Mouse (Mus musculus) forebrain, embryonic 15.5 days (tissue): ENCODE measurements around the gene Rrp12. TPM values are rescaled to one million over a fixed set of nuclear protein-coding genes. Genes with fewer than 3 reads are reported as not detected.

Experiments
- ATAC-seq: fragments of 200-750 bp; cut with Nextera tagmentation; replicated peaks from 2 replicates; pipeline ENCODE4 v1.8.0; 2017; ENCODE audit warnings: mild to moderate bottlenecking, moderate TSS enrichment, moderate library complexity
- H3K27ac ChIP-seq: fragments of 300-500 bp; sonication (generic); replicated peaks from 2 replicates; pipeline ENCODE4 v1.5.1; 2015; ENCODE audit warnings: mild to moderate bottlenecking, inconsistent platforms
- H3K27me3 ChIP-seq: fragments of 300-500 bp; sonication (generic); 2 replicates; pipeline ENCODE4 v1.6.1; 2015; ENCODE audit warnings: inconsistent platforms
- H3K36me3 ChIP-seq: fragments of 300-500 bp; sonication (generic); 2 replicates; pipeline ENCODE4 v1.6.1; 2015; ENCODE audit warnings: mild to moderate bottlenecking, inconsistent platforms
- H3K4me1 ChIP-seq: fragments of 300-500 bp; sonication (generic); 2 replicates; pipeline ENCODE4 v1.6.1; 2015; ENCODE audit warnings: inconsistent platforms
- H3K4me2 ChIP-seq: fragments of 300-500 bp; sonication (generic); replicated peaks from 2 replicates; pipeline ENCODE4 v1.6.1; 2015; ENCODE audit warnings: mild to moderate bottlenecking, inconsistent platforms
- H3K4me3 ChIP-seq: fragments of 300-500 bp; sonication (generic); 2 replicates; pipeline ENCODE4 v1.5.1; 2015; ENCODE audit warnings: mild to moderate bottlenecking, inconsistent platforms
- H3K9ac ChIP-seq: fragments of 300-500 bp; sonication (generic); replicated peaks from 2 replicates; pipeline ENCODE4 v1.6.1; 2015; ENCODE audit warnings: mild to moderate bottlenecking, inconsistent platforms
- H3K9me3 ChIP-seq: fragments of 300-500 bp; sonication (generic); 2 replicates; pipeline ENCODE4 v1.6.1; 2016; ENCODE audit warnings: inconsistent platforms
- WGBS: fragments of 180-500 bp; shearing (Covaris S2); methylation state at CpG from one replicate; pipeline ENCODE4 v1.1.7; 2015; ENCODE audit warnings: mixed read lengths; 5-methylcytosine and 5-hydroxymethylcytosine counted together
- polyA plus RNA-seq: library from polyadenylated mRNA; unstranded; fragments of >200 nt; fragmentation: Nextera tagmentation; extraction: Ambion mirVana; gene quantifications from 2 replicates; pipeline ENCODE4 v1.2.1, GENCODE M21; 2015

Gene Rrp12
- polyA plus RNA-seq, 1 experiment from 2014 or later: 17.3 TPM

- 33% methylated on average over 6 of the region's 6 CpGs for WGBS
- no peak overlapping the region for H3K27ac ChIP-seq
These were observed 18.0 kb upstream of the Rrp12 start for GRCm38 (mm10) chr19:41913774-41914591.

DNA sequence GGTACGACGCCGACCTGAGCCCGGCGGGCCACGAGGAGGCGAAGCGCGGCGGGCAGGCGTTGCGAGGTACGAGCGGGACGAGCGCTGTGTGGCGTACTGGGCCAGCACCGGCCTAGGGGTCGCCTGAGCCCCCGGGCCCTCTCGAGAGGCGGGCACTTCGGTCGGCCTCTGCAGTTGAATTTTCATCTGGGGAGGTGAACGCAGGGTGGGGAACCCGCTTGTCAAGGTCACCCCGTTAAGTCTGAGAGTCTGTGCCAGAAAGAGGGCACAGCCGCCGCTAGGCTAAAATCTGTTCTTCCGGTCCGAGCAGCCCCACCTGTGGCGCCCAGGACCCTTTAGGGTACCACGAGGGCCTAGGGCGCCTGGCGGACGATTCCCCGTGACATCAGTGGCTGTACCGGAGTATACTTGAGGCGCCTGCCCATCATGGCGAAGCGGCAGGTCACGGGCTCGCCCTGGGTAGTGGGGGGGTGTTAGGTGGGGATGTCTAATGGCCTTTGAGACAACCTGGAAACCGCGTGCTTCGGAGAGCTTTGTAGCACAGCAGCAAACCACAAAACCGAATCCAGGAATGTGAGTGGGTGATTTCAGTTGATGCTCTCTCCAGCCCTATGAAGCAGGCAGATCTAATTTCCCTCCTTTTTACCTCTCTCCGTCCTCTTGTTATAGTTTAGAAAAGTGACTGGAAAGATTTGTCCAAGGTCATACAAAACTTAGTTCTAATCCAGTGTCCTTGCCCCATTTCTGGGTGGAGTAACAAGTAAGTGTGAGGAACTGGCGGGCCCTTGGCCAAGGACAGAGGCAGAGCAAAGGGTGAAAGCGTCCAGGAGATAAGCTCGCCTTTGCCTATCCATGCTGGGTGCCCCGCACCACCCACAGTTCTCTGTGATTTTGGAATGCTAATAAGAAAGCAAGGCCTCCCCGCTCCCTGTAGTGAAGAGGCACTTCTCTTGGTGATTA lies 16.4 kb upstream of the Rrp12 start:
- H3K9me3 ChIP-seq: no peaks in the 10 kb centered on the region
- no peaks in the 10 kb centered on the region for H3K27me3 ChIP-seq
- peaks cover 20% of the 10 kb centered on the region for H3K4me1 ChIP-seq
- peak; percentile 82 for ATAC-seq
- H3K4me3 ChIP-seq: peak overlapping the region; percentile 77
- WGBS: under 1% methylated on average over 53 of the region's 53 CpGs
- peak overlapping the region; percentile 76 for H3K9ac ChIP-seq
- peak overlapping the region; percentile 92 for H3K27ac ChIP-seq
- peaks cover 18% of the 10 kb centered on the region for H3K36me3 ChIP-seq
- peak overlapping the region; percentile 55 for H3K4me2 ChIP-seq

More at GRCm38 (mm10) chr19:41913774-41914591, 18.0 kb upstream of the Rrp12 start:
- H3K4me3 ChIP-seq: peak overlapping the region; percentile 77
- H3K36me3 ChIP-seq: peaks cover 23% of the 10 kb centered on the region
- peak overlapping the region; percentile 76 for H3K9ac ChIP-seq
- no peak for ATAC-seq
- H3K4me2 ChIP-seq: peak overlapping the region; percentile 55
- H3K27me3 ChIP-seq: no peaks in the 10 kb centered on the region
- H3K4me1 ChIP-seq: peaks cover 20% of the 10 kb centered on the region
- H3K9me3 ChIP-seq: no peaks in the 10 kb centered on the region

DNA sequence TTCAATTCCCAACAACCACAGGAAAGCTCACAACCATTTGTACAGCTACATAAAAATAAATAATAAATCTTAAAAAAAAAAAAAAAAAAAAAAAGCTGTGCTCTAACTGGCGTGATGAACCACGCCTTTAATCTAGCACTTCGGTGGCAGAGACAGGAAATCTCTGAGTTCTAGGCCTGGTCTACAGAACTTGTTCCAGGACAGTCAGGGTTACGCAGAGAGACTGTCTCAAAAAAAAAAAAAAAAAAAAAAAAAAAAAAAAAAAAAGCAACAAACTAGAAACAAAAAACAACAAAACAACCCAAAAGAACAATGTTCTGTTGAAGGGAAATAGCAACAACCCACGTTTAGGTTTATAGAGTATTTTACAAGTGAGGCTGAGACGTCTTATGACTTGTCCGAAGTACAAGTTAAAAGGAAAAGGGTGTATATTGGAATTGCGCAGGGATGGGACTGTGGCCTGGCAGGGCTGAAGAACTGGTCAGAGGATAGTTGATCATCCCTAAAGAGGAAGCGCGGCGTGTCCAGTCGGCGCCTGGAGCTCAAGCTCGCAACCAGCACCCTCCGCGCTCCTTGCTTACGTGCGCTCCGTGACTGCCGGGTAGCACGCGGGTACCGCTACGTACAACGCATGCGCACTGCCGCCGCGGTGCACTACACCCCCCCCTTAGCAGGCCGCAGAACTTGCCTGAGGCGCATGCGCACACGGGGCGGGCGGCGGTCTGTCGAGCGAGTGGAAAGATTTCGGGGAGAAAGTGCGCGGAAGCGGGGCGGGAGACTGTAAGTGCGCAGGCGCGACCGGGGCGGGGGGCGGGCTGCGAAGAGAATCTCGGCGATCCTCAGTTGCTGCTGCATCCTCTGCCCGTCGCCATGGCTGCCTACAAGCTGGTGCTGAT lies 15.5 kb upstream of the Rrp12 start, which contains the start of gene Pgam1:
Pgam1 (plus strand) TSS at position 746 of the 896 bp plus-strand sequence.
- ATAC-seq: peak; percentile 95
- Histone ChIP-seq H3K36me3 (peaks cover 8% of the 10 kb centered on the region; the same call in 1 of the 2 replicates), H3K4me3 (peak within 1 kb of the TSS; percentile 77), H3K27ac (peak within 1 kb of the TSS; percentile 92), H3K4me1 (peaks cover 20% of the 10 kb centered on the region), H3K9ac (peak within 1 kb of the TSS; percentile 76), H3K27me3 (no peaks in the 10 kb centered on the region), H3K4me2 (peak within 1 kb of the TSS; percentile 75), H3K9me3 (no peaks in the 10 kb centered on the region)
- 6% methylated on average over 54 of the region's 54 CpGs for WGBS

- 74% methylated on average over 2 of the region's 2 CpGs for WGBS
- no peak for ATAC-seq
- Histone ChIP-seq H3K36me3 (no peaks in the 10 kb centered on the region), H3K9me3 (no peaks in the 10 kb centered on the region), H3K9ac (no peak overlapping the region), H3K4me1 (peaks cover 20% of the 10 kb centered on the region), H3K4me3 (no peak overlapping the region), H3K27me3 (no peaks in the 10 kb centered on the region), H3K27ac (no peak overlapping the region), H3K4me2 (no peak overlapping the region)
These were observed 14.4 kb upstream of the Rrp12 start for GRCm38 (mm10) chr19:41910396-41910795.

DNA sequence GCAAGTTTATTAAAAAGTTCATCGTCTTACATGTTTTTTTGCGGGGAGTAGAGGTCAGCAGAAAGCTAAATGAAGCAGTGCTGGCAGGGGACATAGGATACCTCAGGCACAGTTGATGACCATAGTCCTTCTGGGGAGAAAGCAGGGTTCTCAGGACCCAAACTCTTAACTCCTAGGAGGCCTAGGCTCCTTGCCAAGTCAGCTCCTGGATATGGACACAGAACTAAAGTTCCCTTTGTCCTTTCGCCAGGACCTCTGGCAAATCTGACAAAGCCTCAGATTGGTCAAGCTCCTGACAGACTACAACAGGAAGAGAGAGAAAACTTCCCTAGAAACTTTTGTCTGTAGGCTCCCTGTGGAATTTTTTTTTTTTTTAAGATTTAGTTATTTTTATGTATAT lies 12.8 kb upstream of the Rrp12 start:
- Histone ChIP-seq H3K9me3 (no peaks in the 10 kb centered on the region), H3K9ac (no peak overlapping the region), H3K4me1 (peaks cover 13% of the 10 kb centered on the region), H3K4me2 (no peak overlapping the region), H3K4me3 (no peak overlapping the region), H3K36me3 (no peaks in the 10 kb centered on the region), H3K27me3 (no peaks in the 10 kb centered on the region), H3K27ac (no peak overlapping the region)
- 77% methylated on average over 3 of the region's 3 CpGs for WGBS
- no peak for ATAC-seq

GRCm38 (mm10) chr19:41907079-41907760 lies 11.2 kb upstream of the Rrp12 start:
- H3K27ac ChIP-seq: no peak overlapping the region
- no peaks in the 10 kb centered on the region for H3K4me1 ChIP-seq
- no peak overlapping the region for H3K4me3 ChIP-seq
- no peaks in the 10 kb centered on the region for H3K27me3 ChIP-seq
- ATAC-seq: no peak
- H3K36me3 ChIP-seq: no peaks in the 10 kb centered on the region
- no peak overlapping the region for H3K9ac ChIP-seq
- H3K9me3 ChIP-seq: no peaks in the 10 kb centered on the region
- no peak overlapping the region for H3K4me2 ChIP-seq
- 59% methylated on average over 8 of the region's 8 CpGs for WGBS

- Histone ChIP-seq H3K4me2 (no peak overlapping the region), H3K27ac (no peak overlapping the region), H3K4me3 (no peak overlapping the region), H3K27me3 (no peaks in the 10 kb centered on the region), H3K36me3 (no peaks in the 10 kb centered on the region), H3K4me1 (no peaks in the 10 kb centered on the region), H3K9me3 (no peaks in the 10 kb centered on the region), H3K9ac (no peak overlapping the region)
- WGBS: 65% methylated on average over 6 of the region's 6 CpGs
- ATAC-seq: no peak
These were observed 10.5 kb upstream of the Rrp12 start for GRCm38 (mm10) chr19:41906311-41907078.

GRCm38 (mm10) chr19:41905246-41905645 lies 9.3 kb upstream of the Rrp12 start:
- Histone ChIP-seq H3K4me1 (no peaks in the 10 kb centered on the region), H3K4me2 (no peak overlapping the region), H3K27me3 (no peaks in the 10 kb centered on the region), H3K4me3 (no peak overlapping the region), H3K9me3 (no peaks in the 10 kb centered on the region), H3K9ac (no peak overlapping the region), H3K27ac (no peak overlapping the region), H3K36me3 (no peaks in the 10 kb centered on the region)
- ATAC-seq: no peak
- 95% methylated on average over 2 of the region's 2 CpGs for WGBS

DNA sequence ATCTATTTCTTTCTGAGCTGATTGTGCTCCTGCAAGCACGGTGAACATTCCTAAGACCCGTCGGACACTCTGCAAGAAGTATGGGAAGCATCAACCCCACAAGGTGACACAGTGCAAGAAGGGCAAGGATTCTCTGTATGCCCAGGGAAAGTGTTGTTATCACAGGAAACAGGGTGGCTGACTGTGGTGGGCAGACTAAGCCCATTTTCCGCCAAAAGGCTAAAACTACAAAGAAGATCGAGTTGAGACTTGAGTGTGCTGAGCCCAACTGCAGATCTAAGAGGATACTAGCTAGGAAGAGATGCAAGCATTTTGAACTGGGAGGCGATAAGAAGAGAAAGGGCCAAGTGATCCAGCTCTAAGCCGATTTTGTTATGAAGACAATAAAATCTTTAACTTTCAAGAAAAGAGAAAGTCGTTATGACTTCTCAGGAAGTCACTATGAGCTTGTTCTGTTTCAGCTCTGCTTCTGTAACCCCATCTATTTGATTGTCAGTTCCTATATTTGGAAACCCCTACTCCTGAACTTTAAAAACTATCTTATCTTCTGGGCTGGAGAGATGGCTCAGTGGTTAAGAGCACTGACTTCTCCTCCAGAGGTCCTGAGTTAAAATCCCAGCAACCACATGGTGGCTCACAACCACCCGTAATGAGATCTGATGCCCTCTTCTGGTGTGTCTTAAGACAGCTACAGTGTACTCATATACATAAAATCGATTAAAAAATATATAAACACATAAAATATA lies 7.0 kb upstream of the Rrp12 start:
- H3K4me1 ChIP-seq: no peaks in the 10 kb centered on the region
- no peak overlapping the region for H3K27ac ChIP-seq
- ATAC-seq: no peak
- H3K4me3 ChIP-seq: no peak overlapping the region
- H3K9me3 ChIP-seq: no peaks in the 10 kb centered on the region
- WGBS: 89% methylated on average over 10 of the region's 10 CpGs
- no peaks in the 10 kb centered on the region for H3K36me3 ChIP-seq
- no peak overlapping the region for H3K4me2 ChIP-seq
- H3K9ac ChIP-seq: no peak overlapping the region
- H3K27me3 ChIP-seq: no peaks in the 10 kb centered on the region

- Histone ChIP-seq H3K4me2 (no peak overlapping the region), H3K9ac (no peak overlapping the region), H3K27me3 (no peaks in the 10 kb centered on the region), H3K4me3 (no peak overlapping the region), H3K27ac (no peak overlapping the region), H3K9me3 (no peaks in the 10 kb centered on the region), H3K36me3 (no peaks in the 10 kb centered on the region), H3K4me1 (no peaks in the 10 kb centered on the region)
- ATAC-seq: no peak
- 51% methylated on average over 2 of the region's 2 CpGs for WGBS
These were observed 5.7 kb upstream of the Rrp12 start for GRCm38 (mm10) chr19:41901696-41902095.
